Mouse (Mus musculus): ENCODE results near the gene Ncbp2. TPM values are rescaled to one million over a fixed set of nuclear protein-coding genes. Genes with fewer than 3 reads are reported as not detected.
"Not testable (repeated sequence)": the region's sequence is repeated elsewhere in the genome, so short reads cannot be mapped to it uniquely, and the experiment has no call there.

Gene Ncbp2
- polyA plus RNA-seq, 1 experiment from 2014 or later: 149 TPM

DNA sequence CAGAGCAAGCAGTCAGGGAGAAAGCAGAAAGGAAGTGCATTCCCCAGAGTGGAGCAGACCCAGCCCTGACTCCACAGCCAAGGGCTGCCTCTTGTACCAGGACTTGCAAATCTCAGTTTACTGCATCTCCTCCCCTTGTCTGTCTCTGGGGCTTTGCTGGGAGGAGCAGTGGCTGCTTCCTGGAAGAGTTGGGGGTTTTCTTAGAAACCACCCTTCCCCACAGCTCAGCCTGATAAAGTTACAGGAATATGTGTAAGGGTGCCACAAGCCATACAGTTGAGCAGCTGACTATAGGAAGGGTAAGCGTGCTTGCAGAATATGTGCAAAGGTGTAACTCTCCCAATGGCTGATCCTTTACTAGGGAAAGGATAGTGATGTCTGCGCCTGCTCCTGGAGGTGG, 7.7 kb upstream of the Ncbp2 start:
- H3K27ac ChIP-seq (ENCODE audit: low read depth, low read length): no peak overlapping the region
- no peak overlapping the region for H3K4me3 ChIP-seq (ENCODE audit: low read depth, low read length)
- peaks cover 4% of the 10 kb centered on the region for H3K27me3 ChIP-seq (ENCODE audit: control insufficient read depth, insufficient read depth, low read length)
- H3K36me3 ChIP-seq (ENCODE audit: control insufficient read depth, insufficient read depth, low read length): no peaks in the 10 kb centered on the region
- H3K9ac ChIP-seq (ENCODE audit: low read length): no peak overlapping the region
- ATAC-seq (replicated peaks; ENCODE audit: low FRiP score) (no peak), DNase-seq (ENCODE audit: low spot score) (no peak)
- H3K4me2 ChIP-seq (ENCODE audit: low read depth, low read length, severe bottlenecking): no peak overlapping the region
- WGBS: 72% methylated on average over 2 of the region's 2 CpGs
- no peaks in the 10 kb centered on the region; the same call in 1 of the 2 replicates for H3K4me1 ChIP-seq (replicated peaks; ENCODE audit: control insufficient read depth, insufficient read depth, low read length)
- no peaks in the 10 kb centered on the region for H3K9me3 ChIP-seq (ENCODE audit: control insufficient read depth, low read length)

DNA sequence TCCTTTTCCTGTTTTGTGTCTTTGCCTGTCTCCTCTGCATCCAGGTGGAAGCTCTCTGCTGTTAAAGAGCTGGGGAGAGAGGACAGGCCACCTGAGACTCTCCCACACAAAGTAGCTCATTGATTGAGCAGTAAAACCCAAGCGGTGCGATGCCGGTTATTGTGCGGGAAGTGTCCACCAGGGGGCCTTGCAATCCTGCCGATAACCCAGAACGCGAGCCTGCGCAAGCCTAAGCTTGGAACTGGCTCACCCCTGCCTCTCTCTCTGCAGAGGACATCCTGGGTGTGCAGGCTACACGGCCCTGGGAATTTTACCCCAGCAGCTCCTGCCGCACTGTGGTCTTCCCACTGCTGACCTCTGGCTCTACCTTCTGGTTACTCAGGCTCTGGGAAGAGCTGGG, 4.3 kb upstream of the Ncbp2 start:
- Histone ChIP-seq H3K27me3 (ENCODE audit: control insufficient read depth, insufficient read depth, low read length) (no peaks in the 10 kb centered on the region), H3K9me3 (ENCODE audit: control insufficient read depth, low read length) (no peaks in the 10 kb centered on the region), H3K4me1 (replicated peaks; ENCODE audit: control insufficient read depth, insufficient read depth, low read length) (peaks cover 10% of the 10 kb centered on the region; the same call in 1 of the 2 replicates), H3K9ac (ENCODE audit: low read length) (no peak overlapping the region), H3K4me2 (ENCODE audit: low read depth, low read length, severe bottlenecking) (no peak overlapping the region), H3K36me3 (ENCODE audit: control insufficient read depth, insufficient read depth, low read length) (no peaks in the 10 kb centered on the region), H3K4me3 (ENCODE audit: low read depth, low read length) (no peak overlapping the region), H3K27ac (ENCODE audit: low read depth, low read length) (no peak overlapping the region)
- ATAC-seq (replicated peaks; ENCODE audit: low FRiP score) (0 out of 2 replicates have a peak, but pooled peaks have one; percentile 49), DNase-seq (ENCODE audit: low spot score) (peak; percentile 87)
- WGBS: 2% methylated on average over 10 of the region's 10 CpGs

DNA sequence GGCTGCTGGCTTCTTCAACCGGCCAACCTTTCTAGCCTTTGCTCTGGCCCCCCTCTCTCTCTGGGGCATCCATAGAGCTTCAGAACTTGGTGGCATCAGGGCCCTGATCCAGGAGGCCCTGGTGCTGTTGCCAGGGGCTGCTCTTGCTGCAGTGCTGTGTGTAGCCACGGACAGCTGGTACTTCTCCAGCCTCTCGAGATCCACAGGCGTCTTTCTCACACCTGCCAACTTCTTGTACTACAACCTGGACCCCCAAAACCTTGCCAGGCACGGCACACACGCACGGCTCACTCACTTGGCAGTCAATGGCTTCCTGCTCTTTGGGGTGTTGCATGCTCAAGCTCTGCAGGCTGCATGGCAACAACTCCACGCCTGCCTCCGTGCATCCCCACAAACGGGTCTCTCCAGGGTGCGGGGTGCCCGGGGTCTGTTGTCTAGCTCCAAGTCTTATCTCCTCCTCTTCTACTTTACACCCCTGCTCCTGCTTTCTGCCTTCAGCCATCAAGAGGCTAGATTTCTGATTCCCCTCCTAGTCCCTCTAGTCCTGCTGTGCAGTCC, 3.5 kb upstream of the Ncbp2 start:
- H3K9ac ChIP-seq (ENCODE audit: low read length): no peak overlapping the region
- no peak for DNase-seq (ENCODE audit: low spot score)
- no peaks in the 10 kb centered on the region for H3K27me3 ChIP-seq (ENCODE audit: control insufficient read depth, insufficient read depth, low read length)
- H3K9me3 ChIP-seq (ENCODE audit: control insufficient read depth, low read length): no peaks in the 10 kb centered on the region
- 90% methylated on average over 12 of the region's 12 CpGs for WGBS
- ATAC-seq (replicated peaks; ENCODE audit: low FRiP score): no peak
- H3K27ac ChIP-seq (ENCODE audit: low read depth, low read length): no peak overlapping the region
- no peaks in the 10 kb centered on the region for H3K36me3 ChIP-seq (ENCODE audit: control insufficient read depth, insufficient read depth, low read length)
- H3K4me3 ChIP-seq (ENCODE audit: low read depth, low read length): no peak overlapping the region
- peaks cover 10% of the 10 kb centered on the region; the same call in 1 of the 2 replicates for H3K4me1 ChIP-seq (replicated peaks; ENCODE audit: control insufficient read depth, insufficient read depth, low read length)
- no peak overlapping the region for H3K4me2 ChIP-seq (ENCODE audit: low read depth, low read length, severe bottlenecking)

DNA sequence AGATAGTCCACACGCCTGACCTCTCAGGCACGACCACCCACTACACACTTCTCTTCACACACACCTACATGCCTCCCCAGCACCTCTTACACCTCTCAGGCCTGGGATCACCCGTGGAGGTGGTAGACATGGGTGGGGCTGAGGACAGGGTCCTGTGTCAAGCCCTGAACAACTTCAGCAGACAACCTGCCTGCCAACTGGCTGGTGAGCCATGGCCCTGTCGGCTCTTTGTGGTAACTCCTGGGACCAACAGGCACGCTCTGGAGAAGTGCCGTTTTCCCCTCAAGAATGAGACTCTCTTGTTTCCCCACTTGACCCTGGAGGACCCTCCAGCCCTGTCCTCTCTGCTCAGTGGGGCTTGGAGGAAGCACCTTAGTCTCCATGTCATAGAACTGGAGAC, 2.9 kb upstream of the Ncbp2 start:
- Histone ChIP-seq H3K27ac (ENCODE audit: low read depth, low read length) (no peak overlapping the region), H3K9ac (ENCODE audit: low read length) (no peak overlapping the region), H3K4me2 (ENCODE audit: low read depth, low read length, severe bottlenecking) (no peak overlapping the region), H3K4me3 (ENCODE audit: low read depth, low read length) (no peak overlapping the region), H3K9me3 (ENCODE audit: control insufficient read depth, low read length) (no peaks in the 10 kb centered on the region), H3K27me3 (ENCODE audit: control insufficient read depth, insufficient read depth, low read length) (no peaks in the 10 kb centered on the region), H3K36me3 (ENCODE audit: control insufficient read depth, insufficient read depth, low read length) (no peaks in the 10 kb centered on the region), H3K4me1 (replicated peaks; ENCODE audit: control insufficient read depth, insufficient read depth, low read length) (peaks cover 10% of the 10 kb centered on the region; the same call in 1 of the 2 replicates)
- 92% methylated on average over 6 of the region's 6 CpGs for WGBS
- ATAC-seq (replicated peaks; ENCODE audit: low FRiP score) (no peak), DNase-seq (ENCODE audit: low spot score) (no peak)

DNA sequence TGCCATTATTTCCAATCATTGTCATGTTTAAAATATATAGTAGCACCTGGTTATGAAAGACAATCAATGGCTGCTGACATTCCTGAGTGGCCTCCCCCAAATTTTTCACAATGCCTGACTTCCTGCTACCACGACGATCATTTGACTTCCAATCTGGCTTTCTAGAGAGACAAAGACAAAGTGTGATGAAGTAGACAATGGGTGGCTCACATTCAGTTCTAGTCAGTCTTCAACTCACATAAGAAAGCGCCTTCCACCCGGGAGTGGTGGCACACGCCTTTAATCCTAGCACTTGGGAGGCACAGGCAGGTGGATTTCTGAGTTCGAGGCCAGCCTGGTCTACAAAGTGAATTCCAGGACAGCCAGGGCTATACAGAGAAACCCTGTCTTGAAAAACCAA, 2.3 kb upstream of the Ncbp2 start:
- not testable (repeated sequence) for H3K4me2 ChIP-seq (ENCODE audit: low read depth, low read length, severe bottlenecking); H3K9ac ChIP-seq (ENCODE audit: low read length); H3K36me3 ChIP-seq (ENCODE audit: control insufficient read depth, insufficient read depth, low read length); DNase-seq (ENCODE audit: low spot score); H3K27ac ChIP-seq (ENCODE audit: low read depth, low read length); H3K9me3 ChIP-seq (ENCODE audit: control insufficient read depth, low read length); H3K27me3 ChIP-seq (ENCODE audit: control insufficient read depth, insufficient read depth, low read length); H3K4me3 ChIP-seq (ENCODE audit: low read depth, low read length); ATAC-seq (replicated peaks; ENCODE audit: low FRiP score)
- peaks cover 10% of the 10 kb centered on the region; the same call in 1 of the 2 replicates for H3K4me1 ChIP-seq (replicated peaks; ENCODE audit: control insufficient read depth, insufficient read depth, low read length)
- WGBS: 91% methylated on average over 6 of the region's 6 CpGs

DNA sequence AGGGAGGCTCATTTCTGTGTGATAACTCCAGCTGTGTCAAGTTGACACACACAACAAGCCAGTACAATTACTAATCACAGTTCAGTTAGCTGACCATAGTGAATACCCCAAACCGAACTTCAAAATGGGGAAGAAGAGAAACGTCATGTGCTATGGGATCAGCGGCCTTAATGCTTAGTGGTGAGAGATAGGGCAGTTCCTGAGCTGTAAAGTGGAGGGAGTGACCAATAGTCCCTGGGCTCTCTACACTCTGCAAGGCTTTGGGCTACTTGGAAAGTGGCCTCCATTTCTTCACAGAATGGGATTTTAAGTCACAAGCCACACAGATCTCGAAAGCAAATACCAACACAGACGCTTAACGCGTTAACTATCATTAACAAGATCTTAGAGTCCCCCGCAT, 980 bp upstream of the Ncbp2 start:
- Histone ChIP-seq H3K27ac (ENCODE audit: low read depth, low read length) (no peak overlapping the region), H3K4me1 (replicated peaks; ENCODE audit: control insufficient read depth, insufficient read depth, low read length) (peaks cover 10% of the 10 kb centered on the region; the same call in 1 of the 2 replicates)
- 35% methylated on average over 8 of the region's 8 CpGs for WGBS

DNA sequence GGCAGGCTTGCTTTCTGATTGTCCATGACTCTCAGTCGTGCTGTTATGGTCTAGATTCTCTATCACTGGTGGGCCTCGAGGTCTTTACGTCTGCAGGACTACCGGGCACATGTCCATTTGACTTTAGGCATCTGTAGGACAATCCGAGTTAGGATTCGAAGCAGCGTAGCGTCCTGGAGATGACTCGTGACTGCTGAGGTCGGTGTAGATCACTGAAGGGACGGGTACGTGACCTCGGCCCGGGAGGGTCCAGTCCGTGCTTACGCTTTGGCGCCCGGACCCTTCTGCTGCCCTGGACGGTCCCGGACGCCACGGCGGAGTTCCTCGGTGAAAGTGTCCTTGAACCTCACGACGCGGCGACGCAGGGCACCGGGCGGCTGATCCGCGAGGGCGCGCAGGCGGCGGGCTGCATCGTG, 404 bp upstream of the Ncbp2 start:
- H3K4me1 ChIP-seq (replicated peaks; ENCODE audit: control insufficient read depth, insufficient read depth, low read length): peaks cover 10% of the 10 kb centered on the region; the same call in 1 of the 2 replicates
- peak; percentile 75 for ATAC-seq (replicated peaks; ENCODE audit: low FRiP score)

More for the DNA sequence above, 980 bp upstream of the Ncbp2 start:
- Histone ChIP-seq H3K9ac (ENCODE audit: low read length) (peak overlapping the region; percentile 91), H3K27me3 (ENCODE audit: control insufficient read depth, insufficient read depth, low read length) (no peaks in the 10 kb centered on the region), H3K36me3 (ENCODE audit: control insufficient read depth, insufficient read depth, low read length) (no peaks in the 10 kb centered on the region), H3K4me2 (ENCODE audit: low read depth, low read length, severe bottlenecking) (peak overlapping the region; percentile 60), H3K9me3 (ENCODE audit: control insufficient read depth, low read length) (no peaks in the 10 kb centered on the region), H3K4me3 (ENCODE audit: low read depth, low read length) (peak overlapping the region; percentile 94)
- no peak for DNase-seq (ENCODE audit: low spot score)
- no peak for ATAC-seq (replicated peaks; ENCODE audit: low FRiP score)

DNA sequence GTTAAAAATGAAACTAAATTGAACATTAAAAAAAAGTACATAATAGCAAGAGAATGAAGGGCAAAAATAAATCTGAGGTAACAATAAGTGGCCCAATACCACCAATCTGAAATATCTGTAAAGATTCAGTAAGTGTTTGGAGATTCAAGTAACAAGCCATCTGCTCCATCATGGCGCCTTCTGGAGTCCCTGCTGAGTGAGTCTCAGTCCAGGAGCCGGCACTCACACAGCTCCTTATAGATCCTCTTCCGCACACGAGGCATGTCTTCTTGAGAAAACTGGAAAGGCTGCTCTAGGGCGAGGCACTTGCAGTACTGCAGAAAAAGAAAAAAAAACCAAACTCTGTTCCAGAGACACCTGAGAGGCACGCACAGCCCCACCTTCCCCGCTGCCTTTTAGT, 14.9 kb downstream of the Ncbp2 start:
- H3K4me1 ChIP-seq (replicated peaks; ENCODE audit: control insufficient read depth, insufficient read depth, low read length): no peaks in the 10 kb centered on the region
- H3K36me3 ChIP-seq (ENCODE audit: control insufficient read depth, insufficient read depth, low read length): peaks cover 9% of the 10 kb centered on the region; the same call in 1 of the 2 replicates
- no peak overlapping the region for H3K4me3 ChIP-seq (ENCODE audit: low read depth, low read length)
- H3K9me3 ChIP-seq (ENCODE audit: control insufficient read depth, low read length): no peaks in the 10 kb centered on the region
- no peak for ATAC-seq (replicated peaks; ENCODE audit: low FRiP score)
- no peak for DNase-seq (ENCODE audit: low spot score)
- 91% methylated on average over 7 of the region's 7 CpGs for WGBS
- no peak overlapping the region for H3K4me2 ChIP-seq (ENCODE audit: low read depth, low read length, severe bottlenecking)
- no peak overlapping the region for H3K9ac ChIP-seq (ENCODE audit: low read length)
- no peak overlapping the region for H3K27ac ChIP-seq (ENCODE audit: low read depth, low read length)
- no peaks in the 10 kb centered on the region for H3K27me3 ChIP-seq (ENCODE audit: control insufficient read depth, insufficient read depth, low read length)

More for the DNA sequence above, 404 bp upstream of the Ncbp2 start:
- peak overlapping the region; percentile 60 for H3K4me2 ChIP-seq (ENCODE audit: low read depth, low read length, severe bottlenecking)
- peak overlapping the region; percentile 54 for H3K27ac ChIP-seq (ENCODE audit: low read depth, low read length)
- no peak for DNase-seq (ENCODE audit: low spot score)
- peak overlapping the region; percentile 94 for H3K4me3 ChIP-seq (ENCODE audit: low read depth, low read length)
- no peaks in the 10 kb centered on the region for H3K36me3 ChIP-seq (ENCODE audit: control insufficient read depth, insufficient read depth, low read length)
- no peaks in the 10 kb centered on the region for H3K27me3 ChIP-seq (ENCODE audit: control insufficient read depth, insufficient read depth, low read length)
- no peaks in the 10 kb centered on the region for H3K9me3 ChIP-seq (ENCODE audit: control insufficient read depth, low read length)
- peak overlapping the region; percentile 91 for H3K9ac ChIP-seq (ENCODE audit: low read length)
- under 1% methylated on average over 38 of the region's 38 CpGs for WGBS

DNA sequence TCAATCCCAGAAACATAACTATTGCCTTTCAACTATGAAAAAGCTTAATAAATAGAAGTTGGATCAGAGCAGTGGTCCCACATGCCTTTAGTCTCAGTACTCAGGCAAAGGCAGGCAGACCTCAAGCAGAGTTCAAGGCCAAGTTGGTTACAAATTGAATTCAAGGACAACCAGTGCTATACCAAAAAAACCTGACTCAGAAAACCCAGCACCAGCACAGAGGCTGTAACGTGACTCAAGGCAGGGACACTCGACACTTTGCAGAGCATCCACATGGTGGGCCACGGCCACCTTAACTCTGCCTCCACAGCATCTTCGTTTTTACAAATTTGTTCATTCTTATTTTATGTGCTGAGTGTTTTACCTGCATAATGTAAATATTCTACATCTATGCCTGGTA, 26.9 kb downstream of the Ncbp2 start:
- no peak for DNase-seq (ENCODE audit: low spot score)
- Histone ChIP-seq H3K36me3 (ENCODE audit: control insufficient read depth, insufficient read depth, low read length) (no peaks in the 10 kb centered on the region), H3K27me3 (ENCODE audit: control insufficient read depth, insufficient read depth, low read length) (no peaks in the 10 kb centered on the region), H3K4me2 (ENCODE audit: low read depth, low read length, severe bottlenecking) (no peak overlapping the region), H3K27ac (ENCODE audit: low read depth, low read length) (no peak overlapping the region), H3K4me3 (ENCODE audit: low read depth, low read length) (no peak overlapping the region), H3K4me1 (replicated peaks; ENCODE audit: control insufficient read depth, insufficient read depth, low read length) (no peaks in the 10 kb centered on the region), H3K9ac (ENCODE audit: low read length) (no peak overlapping the region), H3K9me3 (ENCODE audit: control insufficient read depth, low read length) (no peaks in the 10 kb centered on the region)
- no peak for ATAC-seq (replicated peaks; ENCODE audit: low FRiP score)
- WGBS: 89% methylated on average over 4 of the region's 4 CpGs

Data from forebrain, embryonic 11.5 days (tissue).